Mouse (Mus musculus): Measurements from ENCODE around the gene Gabbr2.
A peak's percentile ranks its signal among the peaks of the same experiment; 100 is the strongest.

Gene Gabbr2

GRCm38 (mm10) chr4:46696467-46696866 lies 295.2 kb downstream of the Gabbr2 start:
- DNase-seq, result no peak

GRCm38 (mm10) chr4:46690565-46690964 lies 301.1 kb downstream of the Gabbr2 start:
- no peak for DNase-seq

GRCm38 (mm10) chr4:46690023-46690420 lies 301.7 kb downstream of the Gabbr2 start:
- no peak for DNase-seq

GRCm38 (mm10) chr4:46689397-46690022 lies 302.2 kb downstream of the Gabbr2 start:
- peak; percentile 85 for DNase-seq

GRCm38 (mm10) chr4:46688213-46688832 lies 303.4 kb downstream of the Gabbr2 start:
- DNase-seq, result no peak

- peak; percentile 61 for DNase-seq
These were observed 307.5 kb downstream of the Gabbr2 start for GRCm38 (mm10) chr4:46684160-46684559.

GRCm38 (mm10) chr4:46676646-46677045 lies 315.0 kb downstream of the Gabbr2 start:
- DNase-seq, result no peak

- DNase-seq, result no peak
These were observed 315.7 kb downstream of the Gabbr2 start for GRCm38 (mm10) chr4:46675992-46676391.

- no peak for DNase-seq
These were observed 316.3 kb downstream of the Gabbr2 start for GRCm38 (mm10) chr4:46675272-46675785.

- no peak for DNase-seq
These were observed 323.1 kb downstream of the Gabbr2 start for GRCm38 (mm10) chr4:46668620-46669019.

- DNase-seq, result no peak
These were observed 325.3 kb downstream of the Gabbr2 start for GRCm38 (mm10) chr4:46666420-46666819.

GRCm38 (mm10) chr4:46665371-46665774 lies 326.3 kb downstream of the Gabbr2 start:
- no peak for DNase-seq

GRCm38 (mm10) chr4:46664123-46665009 lies 327.3 kb downstream of the Gabbr2 start:
- peak; percentile 82 for DNase-seq

GRCm38 (mm10) chr4:46661433-46661832 lies 330.2 kb downstream of the Gabbr2 start:
- no peak for DNase-seq

GRCm38 (mm10) chr4:46658946-46659345 lies 332.7 kb downstream of the Gabbr2 start:
- no peak for DNase-seq

GRCm38 (mm10) chr4:46657116-46657515 lies 334.6 kb downstream of the Gabbr2 start:
- DNase-seq, result peak; percentile 88

GRCm38 (mm10) chr4:46655956-46656355 lies 335.7 kb downstream of the Gabbr2 start:
- DNase-seq, result no peak

- DNase-seq, result no peak
These were observed 336.4 kb downstream of the Gabbr2 start for GRCm38 (mm10) chr4:46655298-46655697.

- DNase-seq, result peak; percentile 97
These were observed 341.5 kb downstream of the Gabbr2 start, which contains the start of gene Tbc1d2 for GRCm38 (mm10) chr4:46650086-46650753. Gene Tbc1d2 (minus strand): TSS chr4:46650209.

- no peak for DNase-seq
These were observed 342.5 kb downstream of the Gabbr2 start for GRCm38 (mm10) chr4:46649161-46649560.

- DNase-seq, result no peak
These were observed 348.0 kb downstream of the Gabbr2 start for GRCm38 (mm10) chr4:46643676-46644112.

GRCm38 (mm10) chr4:46642924-46643675 lies 348.6 kb downstream of the Gabbr2 start:
- DNase-seq, result peak; percentile 54

Measured in kidney, postnatal 10 days (tissue).